Mouse (Mus musculus) neural tube, embryonic 15.5 days (tissue): Measurements from ENCODE around the gene Pak2. TPM values are rescaled to one million over a fixed set of nuclear protein-coding genes. Genes with fewer than 3 reads are reported as not detected.
A peak's percentile ranks its signal among the peaks of the same experiment; 100 is the strongest.
"Not testable (repeated sequence)": the region's sequence is repeated elsewhere in the genome, so short reads cannot be mapped to it uniquely, and the experiment has no call there.

Experiments used
- ATAC-seq: fragments of 200-750 bp; cut with Nextera tagmentation; 2 replicates; pipeline ENCODE4 v1.8.0; 2017; ENCODE audit warnings: mild to moderate bottlenecking, moderate TSS enrichment, moderate library complexity; ENCODE audit not compliant: low FRiP score
- H3K27ac ChIP-seq: fragments of 300-500 bp; sonication (generic); replicated peaks from 2 replicates; pipeline ENCODE4 v1.5.1; 2015; ENCODE audit warnings: mild to moderate bottlenecking, inconsistent platforms
- H3K27me3 ChIP-seq: fragments of 300-500 bp; sonication (generic); replicated peaks from 2 replicates; pipeline ENCODE4 v1.6.1; 2015; ENCODE audit warnings: inconsistent platforms
- H3K36me3 ChIP-seq: fragments of 300-500 bp; sonication (generic); 2 replicates; pipeline ENCODE4 v1.6.1; 2015; ENCODE audit warnings: inconsistent platforms
- H3K4me1 ChIP-seq: fragments of 300-500 bp; sonication (generic); 2 replicates; pipeline ENCODE4 v1.6.1; 2015; ENCODE audit warnings: inconsistent platforms
- H3K4me2 ChIP-seq: fragments of 300-500 bp; sonication (generic); 2 replicates; pipeline ENCODE4 v1.6.1; 2015; ENCODE audit warnings: inconsistent platforms, mild to moderate bottlenecking, moderate library complexity
- H3K4me3 ChIP-seq: fragments of 300-500 bp; sonication (generic); replicated peaks from 2 replicates; pipeline ENCODE4 v1.5.1; 2015; ENCODE audit warnings: mild to moderate bottlenecking, inconsistent platforms
- H3K9ac ChIP-seq: fragments of 300-500 bp; sonication (generic); replicated peaks from 2 replicates; pipeline ENCODE4 v1.6.1; 2015; ENCODE audit warnings: mild to moderate bottlenecking, inconsistent platforms
- H3K9me3 ChIP-seq: fragments of 300-500 bp; sonication (generic); replicated peaks from 2 replicates; pipeline ENCODE4 v1.6.1; 2016; ENCODE audit warnings: inconsistent platforms
- WGBS: fragments of 180-500 bp; shearing (Covaris S2); methylation state at CpG from one replicate; pipeline ENCODE4 v1.1.7; 2015; ENCODE audit warnings: mixed read lengths; 5-methylcytosine and 5-hydroxymethylcytosine counted together
- polyA plus RNA-seq: library from polyadenylated mRNA; unstranded; fragments of >200 nt; fragmentation: Nextera tagmentation; extraction: Ambion mirVana; gene quantifications from 2 replicates; pipeline ENCODE4 v1.2.1, GENCODE M21; 2015

Pak2 gene
- polyA plus RNA-seq, 1 experiment from 2014 or later: 23.1 TPM

- WGBS: 83% methylated on average over 15 of the region's 15 CpGs
- peaks cover 48% of the 10 kb centered on the region for H3K36me3 ChIP-seq
Observed at GRCm38 (mm10) chr16:32110951-32111699, 32.0 kb upstream of the Pak2 start.

GRCm38 (mm10) chr16:32108578-32108977, 29.4 kb upstream of the Pak2 start:
- H3K9ac ChIP-seq: no peak overlapping the region
- H3K27me3 ChIP-seq: no peaks in the 10 kb centered on the region
- H3K4me3 ChIP-seq: no peak overlapping the region
- peaks cover 62% of the 10 kb centered on the region for H3K36me3 ChIP-seq
- H3K4me1 ChIP-seq: no peaks in the 10 kb centered on the region
- H3K27ac ChIP-seq: no peak overlapping the region
- no peaks in the 10 kb centered on the region for H3K9me3 ChIP-seq
- no peak overlapping the region for H3K4me2 ChIP-seq
- no peak for ATAC-seq
- 92% methylated on average over 2 of the region's 2 CpGs for WGBS

More at GRCm38 (mm10) chr16:32110951-32111699, 32.0 kb upstream of the Pak2 start:
- H3K9ac ChIP-seq: no peak overlapping the region
- H3K27me3 ChIP-seq: no peaks in the 10 kb centered on the region
- H3K27ac ChIP-seq: no peak overlapping the region
- H3K4me2 ChIP-seq: no peak overlapping the region
- H3K4me1 ChIP-seq: peaks cover 4% of the 10 kb centered on the region; the same call in 1 of the 2 replicates
- no peak for ATAC-seq
- H3K4me3 ChIP-seq: no peak overlapping the region
- no peaks in the 10 kb centered on the region for H3K9me3 ChIP-seq

GRCm38 (mm10) chr16:32108170-32108569, 29.0 kb upstream of the Pak2 start:
- Histone ChIP-seq H3K27ac (no peak overlapping the region), H3K27me3 (no peaks in the 10 kb centered on the region), H3K9me3 (no peaks in the 10 kb centered on the region), H3K36me3 (peaks cover 66% of the 10 kb centered on the region), H3K4me1 (no peaks in the 10 kb centered on the region), H3K4me2 (no peak overlapping the region), H3K9ac (no peak overlapping the region), H3K4me3 (no peak overlapping the region)
- 86% methylated on average over 7 of the region's 7 CpGs for WGBS
- no peak for ATAC-seq

- no peak overlapping the region for H3K4me2 ChIP-seq
- peaks cover 72% of the 10 kb centered on the region for H3K36me3 ChIP-seq
- no peak overlapping the region for H3K27ac ChIP-seq
- WGBS: 94% methylated on average over 12 of the region's 12 CpGs
- no peak for ATAC-seq
- no peak overlapping the region for H3K9ac ChIP-seq
- H3K4me1 ChIP-seq: no peaks in the 10 kb centered on the region
- H3K9me3 ChIP-seq: no peaks in the 10 kb centered on the region
- H3K27me3 ChIP-seq: no peaks in the 10 kb centered on the region
- H3K4me3 ChIP-seq: no peak overlapping the region
Observed at GRCm38 (mm10) chr16:32107342-32108045, 28.4 kb upstream of the Pak2 start.

GRCm38 (mm10) chr16:32105698-32106097, 26.6 kb upstream of the Pak2 start:
- Histone ChIP-seq H3K27ac (no peak overlapping the region), H3K4me2 (no peak overlapping the region), H3K9ac (no peak overlapping the region), H3K9me3 (no peaks in the 10 kb centered on the region), H3K4me3 (no peak overlapping the region), H3K4me1 (no peaks in the 10 kb centered on the region), H3K36me3 (peaks cover 65% of the 10 kb centered on the region), H3K27me3 (no peaks in the 10 kb centered on the region)
- ATAC-seq: no peak
- WGBS: 100% methylated on average over 1 of the region's 1 CpGs

GRCm38 (mm10) chr16:32102295-32102694, 23.2 kb upstream of the Pak2 start:
- Histone ChIP-seq H3K4me3 (no peak overlapping the region), H3K9ac (no peak overlapping the region), H3K4me2 (no peak overlapping the region), H3K27me3 (no peaks in the 10 kb centered on the region), H3K9me3 (no peaks in the 10 kb centered on the region), H3K36me3 (peaks cover 39% of the 10 kb centered on the region), H3K4me1 (peaks cover 22% of the 10 kb centered on the region), H3K27ac (no peak overlapping the region)
- 94% methylated on average over 13 of the region's 13 CpGs for WGBS
- ATAC-seq: no peak

- under 1% methylated on average over 30 of the region's 34 CpGs for WGBS
- Histone ChIP-seq H3K9me3 (no peaks in the 10 kb centered on the region), H3K4me1 (peaks cover 22% of the 10 kb centered on the region)
Observed at GRCm38 (mm10) chr16:32099638-32100150, 20.6 kb upstream of the Pak2 start, which contains the start of the genes Pigx and Cep19. Gene Pigx (minus strand): TSS chr16:32099740. Gene Cep19 (plus strand): TSS chr16:32099800.

GRCm38 (mm10) chr16:32098897-32099637, 19.9 kb upstream of the Pak2 start:
- H3K27me3 ChIP-seq: no peaks in the 10 kb centered on the region
- peaks cover 21% of the 10 kb centered on the region for H3K36me3 ChIP-seq
- H3K9ac ChIP-seq: peak overlapping the region; percentile 78
- peak; percentile 78 for ATAC-seq
- WGBS: under 1% methylated on average over 39 of the region's 39 CpGs
- peak overlapping the region; percentile 68 for H3K4me2 ChIP-seq
- H3K4me3 ChIP-seq: peak overlapping the region; percentile 75
- H3K27ac ChIP-seq: peak overlapping the region; percentile 81
- H3K4me1 ChIP-seq: peaks cover 22% of the 10 kb centered on the region
- H3K9me3 ChIP-seq: no peaks in the 10 kb centered on the region

More at GRCm38 (mm10) chr16:32099638-32100150, 20.6 kb upstream of the Pak2 start, which contains the start of the genes Pigx and Cep19:
- Histone ChIP-seq H3K9ac (peak within 1 kb of the TSS; percentile 78), H3K27me3 (no peaks in the 10 kb centered on the region), H3K4me2 (peak within 1 kb of the TSS; percentile 68), H3K4me3 (peak within 1 kb of the TSS; percentile 75), H3K27ac (peak within 1 kb of the TSS; percentile 81), H3K36me3 (peaks cover 22% of the 10 kb centered on the region)
- ATAC-seq: peak; percentile 99

GRCm38 (mm10) chr16:32097757-32098156, 18.6 kb upstream of the Pak2 start:
- ATAC-seq, H3K9me3 ChIP-seq, H3K27me3 ChIP-seq, H3K27ac ChIP-seq, H3K36me3 ChIP-seq, H3K4me3 ChIP-seq, H3K9ac ChIP-seq: not testable (repeated sequence)
- Histone ChIP-seq H3K4me2 (peak overlapping the region; percentile 68; the same call in 1 of the 2 replicates), H3K4me1 (peaks cover 22% of the 10 kb centered on the region)
- 97% methylated on average over 2 of the region's 2 CpGs for WGBS

GRCm38 (mm10) chr16:32091466-32091865, 12.3 kb upstream of the Pak2 start:
- Histone ChIP-seq H3K9me3 (no peaks in the 10 kb centered on the region), H3K4me3 (no peak overlapping the region), H3K9ac (no peak overlapping the region), H3K36me3 (peaks cover 55% of the 10 kb centered on the region), H3K4me1 (no peaks in the 10 kb centered on the region), H3K27ac (no peak overlapping the region), H3K27me3 (no peaks in the 10 kb centered on the region), H3K4me2 (no peak overlapping the region)
- WGBS: 97% methylated on average over 7 of the region's 7 CpGs
- ATAC-seq: no peak
